Mouse (Mus musculus): ENCODE results near the gene Gm10300.

The Gm10300 gene

DNA sequence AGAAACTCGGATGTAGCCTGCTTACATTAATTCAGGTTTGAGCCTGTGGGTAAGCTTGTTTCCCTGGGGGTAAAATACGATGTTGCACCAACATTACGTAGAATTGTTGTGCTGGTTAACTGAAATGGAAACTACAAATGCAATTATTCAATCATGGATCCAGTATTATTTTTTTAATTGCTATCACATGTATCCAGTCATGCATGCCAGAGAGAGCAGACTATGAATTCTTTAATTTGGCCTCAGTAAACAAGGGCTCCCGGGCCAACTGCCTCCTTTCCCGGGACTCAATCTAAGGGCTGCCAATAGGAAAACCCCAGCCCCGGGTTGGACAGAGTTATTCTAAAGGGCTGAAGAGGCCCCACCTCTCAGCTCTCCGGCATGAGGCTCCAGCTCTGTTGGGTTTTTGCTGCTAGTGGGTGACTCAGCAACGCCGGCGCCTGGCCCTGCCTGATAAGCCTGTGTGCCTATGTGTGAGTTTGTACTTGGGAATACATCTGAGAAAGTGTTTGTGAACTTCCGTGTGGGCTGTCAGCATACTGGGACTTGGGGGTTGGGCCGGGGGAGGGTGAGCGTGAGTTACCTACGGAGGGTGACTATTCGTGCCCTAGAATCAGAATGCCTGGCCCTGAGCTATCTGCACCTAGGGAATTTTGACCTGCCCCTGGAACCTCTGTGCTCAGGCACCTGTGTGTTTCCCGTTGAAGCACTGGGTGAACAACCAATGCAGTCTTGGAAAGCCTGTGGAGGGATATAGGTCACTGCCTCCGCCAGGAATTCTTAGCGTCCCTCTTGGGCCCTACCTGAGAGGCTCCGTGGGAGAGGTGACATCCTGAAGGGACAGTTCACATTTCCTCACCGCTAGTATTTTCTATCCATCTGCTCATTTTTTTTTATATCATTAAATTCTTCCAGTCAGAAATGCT lies 2.2 kb downstream of the Gm10300 start:
- CTCF ChIA-PET = interaction anchor here (0.6 to 1.5 kb wide), 4 partner anchors 43 to 197 kb away, joined by 3 to 15 read pairs (median 4); no protein-coding TSS in a partner anchor

DNA sequence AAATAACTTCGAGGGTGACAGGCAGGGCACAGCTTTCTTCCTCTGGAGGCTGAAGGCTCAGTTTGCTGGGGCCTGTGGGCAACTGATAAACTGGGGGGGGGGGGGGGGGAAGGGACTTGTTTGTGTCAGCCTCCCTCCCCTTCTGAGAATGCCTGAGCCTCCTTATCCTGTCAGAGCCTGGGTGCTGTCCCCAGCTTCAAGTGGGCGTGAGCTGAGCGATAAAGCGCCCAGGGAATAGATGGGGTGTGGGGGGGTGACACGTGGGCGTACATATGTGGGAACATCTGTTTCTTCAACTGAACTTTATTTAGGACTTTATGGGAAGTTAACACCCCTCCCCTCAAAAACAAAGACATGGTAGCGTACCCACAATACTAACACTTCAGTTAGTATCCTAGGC lies 2.9 kb downstream of the Gm10300 start:
- CTCF ChIA-PET = interaction anchor here (0.6 to 1.5 kb wide), 5 partner anchors 44 to 197 kb away, joined by 3 to 15 read pairs (median 4); no protein-coding TSS in a partner anchor

GRCm38 (mm10) chr4:132078296-132078714 lies 3.8 kb downstream of the Gm10300 start:
- CTCF ChIA-PET = interaction anchor here (1.0 kb wide), 1 partner anchor 161 kb away, joined by 3 read pairs; no protein-coding TSS in a partner anchor

DNA sequence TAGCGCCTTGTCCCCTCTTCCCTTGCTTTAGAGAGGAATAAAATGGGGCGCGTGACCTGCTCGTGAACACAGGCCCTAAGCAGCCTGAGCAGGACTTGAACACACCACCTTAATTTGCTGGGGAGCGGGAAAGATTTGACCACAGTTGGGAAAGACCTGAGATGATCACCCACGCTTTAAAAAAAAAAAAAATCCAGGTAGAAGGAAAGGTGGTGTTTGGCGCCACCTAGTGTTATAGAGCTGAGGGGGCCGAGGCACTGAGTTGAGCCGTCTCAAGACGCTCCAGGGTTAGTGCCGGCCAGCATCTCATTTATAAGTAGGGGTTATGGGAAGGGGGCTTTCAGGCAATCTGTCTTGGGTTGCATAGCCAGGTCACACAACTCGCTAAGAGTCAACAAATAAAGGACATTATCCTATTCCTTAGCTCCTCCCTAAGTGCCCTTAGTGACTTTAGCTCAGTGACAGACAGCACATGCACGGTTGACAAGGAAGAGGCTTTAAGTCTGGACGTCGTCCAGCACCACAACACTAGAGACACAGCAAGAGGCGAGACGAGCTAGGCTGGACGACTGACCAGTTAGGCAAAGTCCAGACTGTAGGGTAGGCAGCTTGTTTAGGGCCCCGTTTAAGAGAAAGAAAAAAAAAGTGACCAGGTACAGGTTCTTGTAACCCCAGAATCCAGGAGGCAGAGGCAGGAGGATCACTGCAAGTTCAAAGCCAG lies 5.2 kb downstream of the Gm10300 start:
- CTCF ChIA-PET = interaction anchor here (0.6 to 1.2 kb wide), 5 partner anchors 8 to 102 kb away, joined by 3 to 11 read pairs (median 4); no protein-coding TSS in a partner anchor

DNA sequence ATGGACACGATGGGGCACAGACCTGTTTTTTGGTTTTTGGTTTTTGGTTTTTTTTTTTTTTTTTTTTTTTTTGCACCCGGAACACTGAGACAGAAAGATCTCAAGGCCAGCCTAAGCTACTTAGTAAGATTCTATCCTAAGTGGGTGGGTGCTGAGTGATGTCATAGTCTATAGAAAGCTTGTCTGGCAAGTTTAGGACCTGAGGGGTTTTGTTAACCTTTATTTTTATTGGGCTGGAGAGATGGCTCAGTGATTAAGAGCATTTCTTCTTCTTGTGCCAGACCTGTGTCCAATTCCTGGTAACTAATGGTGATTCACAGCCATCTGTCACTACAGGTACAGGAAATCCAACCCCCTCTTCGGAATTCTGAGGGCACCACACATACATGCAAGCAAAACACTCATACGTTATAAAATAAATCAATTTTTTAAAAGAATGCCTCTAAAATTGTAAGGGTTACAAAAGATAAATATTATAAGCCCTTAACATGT lies 6.0 kb downstream of the Gm10300 start:
- CTCF ChIA-PET = interaction anchor here (0.6 to 1.2 kb wide), 4 partner anchors 9 to 215 kb away, joined by 3 to 11 read pairs (median 4); no protein-coding TSS in a partner anchor

DNA sequence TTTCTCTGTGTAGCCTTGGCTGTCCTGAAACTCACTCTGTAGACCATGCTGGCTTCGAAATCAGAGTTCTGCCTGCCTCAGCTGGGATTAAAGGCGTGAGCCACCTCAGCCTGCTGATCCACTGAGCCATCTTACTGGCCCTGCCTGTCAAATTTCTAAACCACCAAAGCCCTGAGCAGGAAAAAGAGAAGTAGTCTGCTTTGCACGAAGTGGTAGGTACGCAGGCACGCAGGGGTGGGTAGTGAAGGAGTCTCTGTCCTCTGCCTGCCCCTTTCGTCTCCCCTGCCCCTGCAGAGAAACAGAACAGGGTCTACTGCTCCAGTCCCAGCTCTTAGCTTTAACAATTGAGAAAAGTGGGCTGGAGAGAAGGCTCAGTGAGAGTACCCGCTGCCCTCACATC lies 10.6 kb downstream of the Gm10300 start:
- CTCF ChIA-PET = interaction anchor here (0.6 kb wide), 1 partner anchor 579 kb away, joined by 4 read pairs; no protein-coding TSS in a partner anchor

DNA sequence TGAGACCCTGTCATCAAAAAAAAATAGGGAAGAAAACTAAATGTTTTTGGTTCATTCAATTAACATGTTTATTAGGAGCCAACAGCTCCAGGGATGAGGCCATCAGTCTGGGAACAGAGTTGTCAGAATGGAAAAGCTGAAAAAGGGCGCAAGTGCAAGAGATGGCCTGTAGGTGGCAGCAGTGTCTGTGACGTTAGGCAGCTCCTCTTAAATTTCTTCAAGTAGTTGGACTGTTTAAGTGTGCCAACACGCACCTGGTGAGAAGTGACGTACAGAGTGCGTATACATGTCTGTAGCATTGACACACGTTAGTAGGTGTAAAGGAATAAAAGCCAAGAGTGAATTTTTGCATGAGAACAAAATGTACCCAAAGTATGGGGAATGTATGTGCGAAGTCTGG lies 14.4 kb downstream of the Gm10300 start:
- CTCF ChIA-PET = interaction anchor here (0.5 to 1.6 kb wide), 4 partner anchors 64 to 425 kb away, joined by 3 to 8 read pairs (median 4); no protein-coding TSS in a partner anchor

DNA sequence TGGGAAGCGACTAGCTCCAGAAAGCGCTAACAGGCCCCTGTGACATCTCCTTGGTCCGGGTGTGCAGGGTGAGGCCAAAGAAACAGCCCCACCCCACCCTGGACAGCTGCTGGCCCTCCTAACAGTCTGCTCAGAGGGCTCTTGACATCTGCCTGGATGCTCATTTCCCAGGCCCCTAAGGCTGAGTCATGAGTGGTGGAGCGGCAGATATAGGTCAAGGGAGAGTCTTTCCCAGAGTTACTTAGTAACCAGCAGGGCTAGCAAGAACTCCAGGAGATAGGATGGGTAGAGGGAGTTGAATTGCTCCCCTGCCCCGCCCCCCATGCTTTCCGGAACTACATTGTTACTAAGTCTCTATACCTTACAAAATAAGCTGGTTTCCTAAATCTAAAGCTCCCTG lies 18.6 kb downstream of the Gm10300 start:
- CTCF ChIA-PET = no interaction called here

- CTCF ChIA-PET = no interaction called here
These were observed 19.4 kb downstream of the Gm10300 start for GRCm38 (mm10) chr4:132093928-132094327.

GRCm38 (mm10) chr4:132095043-132095442 lies 20.5 kb downstream of the Gm10300 start:
- CTCF ChIA-PET = interaction anchor here (0.5 to 0.7 kb wide), 2 partner anchors 172 to 175 kb away, joined by 3 read pairs; no protein-coding TSS in a partner anchor

- CTCF ChIA-PET = no interaction called here
These were observed 25.1 kb downstream of the Gm10300 start for GRCm38 (mm10) chr4:132099548-132099947.

GRCm38 (mm10) chr4:132101152-132101551 lies 26.7 kb downstream of the Gm10300 start:
- CTCF ChIA-PET = interaction anchor here (0.5 kb wide), 1 partner anchor 149 kb away, joined by 6 read pairs; no protein-coding TSS in a partner anchor

DNA sequence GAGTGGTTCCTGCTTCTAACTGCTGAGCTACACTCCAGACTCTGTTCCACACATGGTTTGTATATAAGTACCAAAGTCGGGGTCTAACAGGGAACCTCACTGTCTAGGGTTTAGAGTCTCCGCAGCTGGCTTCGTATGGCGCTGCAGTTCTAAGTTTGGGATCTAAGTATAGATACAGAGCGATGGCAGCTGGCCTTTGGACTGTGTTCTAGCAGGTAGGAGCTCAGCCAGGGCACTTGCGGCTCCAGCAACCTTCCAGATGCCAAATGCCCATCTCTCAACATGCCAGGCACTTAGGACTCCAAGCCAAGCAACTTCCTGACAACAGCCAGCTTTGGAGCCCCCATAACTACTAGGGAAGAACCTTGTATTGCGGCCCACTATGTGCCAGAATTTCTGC lies 33.7 kb downstream of the Gm10300 start:
- CTCF ChIA-PET = interaction anchor here (0.6 kb wide), 1 partner anchor 256 kb away, joined by 3 read pairs; no protein-coding TSS in a partner anchor

GRCm38 (mm10) chr4:132111227-132111626 lies 36.7 kb downstream of the Gm10300 start:
- CTCF ChIA-PET = no interaction called here

DNA sequence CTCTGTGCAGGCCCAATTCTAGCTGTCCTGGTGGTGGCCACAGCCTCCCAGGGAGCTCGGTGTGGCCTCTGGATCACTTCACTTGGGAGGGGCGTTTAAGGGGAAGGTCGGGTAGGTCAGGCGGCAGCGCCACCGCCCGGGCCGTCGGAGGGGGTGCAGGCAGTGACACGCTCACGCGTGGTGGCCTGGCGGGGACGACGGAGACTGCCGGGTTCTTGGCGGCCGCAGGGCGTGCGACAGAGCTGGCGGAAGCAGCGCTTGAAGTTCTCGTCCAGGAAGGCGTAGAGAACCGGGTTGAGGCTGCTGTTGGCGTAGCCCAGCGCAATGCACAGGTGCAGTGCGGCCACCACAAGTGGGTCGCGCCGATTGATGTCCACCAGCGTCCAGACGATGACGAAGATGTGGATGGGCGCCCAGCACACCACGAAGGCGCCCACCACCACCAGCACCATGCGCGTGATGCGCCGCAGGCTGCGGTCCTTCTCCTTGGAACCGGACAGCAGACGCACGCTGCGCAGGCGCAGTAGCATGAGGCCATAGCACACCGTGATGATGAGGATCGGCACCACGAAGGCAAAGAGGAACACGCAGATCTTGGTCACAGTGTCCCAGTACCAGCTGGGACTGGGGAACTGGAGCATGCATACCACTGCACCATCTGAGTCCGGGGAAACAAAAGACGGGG lies 39.1 kb downstream of the Gm10300 start:
- CTCF ChIA-PET = no interaction called here

DNA sequence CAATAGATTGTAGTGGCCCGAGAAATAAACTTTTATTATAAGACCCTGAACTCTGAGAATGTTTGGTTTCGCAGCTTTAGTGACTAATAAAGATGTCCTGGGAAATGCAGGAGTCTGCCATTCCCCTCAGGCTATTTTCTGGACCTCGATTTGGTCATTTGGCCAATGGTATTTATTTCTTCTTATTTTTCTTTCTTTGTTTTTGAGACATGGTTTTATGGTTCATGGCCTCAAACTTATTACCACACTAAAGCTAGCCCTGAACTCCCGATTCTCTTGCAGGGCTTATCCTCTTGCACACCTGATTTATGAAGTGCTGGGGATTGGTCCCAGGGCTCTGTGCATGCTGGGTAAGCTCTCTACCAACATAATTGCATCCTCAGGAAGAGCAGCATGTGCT lies 41.8 kb downstream of the Gm10300 start:
- CTCF ChIA-PET = no interaction called here

DNA sequence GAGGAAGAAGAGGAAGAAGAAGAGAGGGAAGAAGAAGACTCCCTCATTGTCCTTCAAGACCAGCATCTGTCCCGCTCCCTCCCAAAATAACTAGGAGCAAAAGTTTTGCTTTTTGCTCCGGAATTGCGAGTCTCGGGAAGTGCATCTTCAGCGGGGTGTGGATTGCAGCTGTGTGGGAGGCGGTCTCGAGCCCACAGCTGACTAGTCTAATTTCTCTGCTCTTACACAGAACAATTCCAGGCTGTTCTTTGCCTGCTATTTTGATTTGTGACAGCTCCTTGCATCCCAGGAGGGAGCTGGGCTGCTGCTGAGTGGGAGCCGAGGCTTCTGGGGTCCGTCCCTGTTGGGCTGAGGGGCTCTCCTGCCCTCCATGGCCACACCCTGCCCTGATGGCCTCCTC lies 45.1 kb downstream of the Gm10300 start:
- CTCF ChIA-PET = no interaction called here

DNA sequence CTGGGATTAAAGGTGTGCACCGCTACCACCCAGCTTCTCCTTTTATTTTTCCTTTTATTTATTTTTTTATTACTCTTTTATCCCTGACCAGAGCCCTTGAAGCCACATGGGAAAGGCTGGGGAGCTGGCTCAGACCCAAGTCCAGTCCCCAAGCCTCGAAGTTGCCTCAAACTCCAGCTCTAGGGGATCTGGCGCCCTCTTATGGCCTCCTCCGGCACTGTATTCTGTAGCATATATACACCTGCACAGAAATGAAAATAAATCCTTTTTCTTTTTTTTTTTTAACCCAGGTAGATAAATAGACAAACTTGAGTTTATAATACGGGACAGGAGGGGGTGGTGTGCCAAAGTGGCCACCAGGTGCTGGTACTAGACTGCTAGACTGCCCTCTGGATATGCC lies 47.2 kb downstream of the Gm10300 start:
- CTCF ChIA-PET = no interaction called here

DNA sequence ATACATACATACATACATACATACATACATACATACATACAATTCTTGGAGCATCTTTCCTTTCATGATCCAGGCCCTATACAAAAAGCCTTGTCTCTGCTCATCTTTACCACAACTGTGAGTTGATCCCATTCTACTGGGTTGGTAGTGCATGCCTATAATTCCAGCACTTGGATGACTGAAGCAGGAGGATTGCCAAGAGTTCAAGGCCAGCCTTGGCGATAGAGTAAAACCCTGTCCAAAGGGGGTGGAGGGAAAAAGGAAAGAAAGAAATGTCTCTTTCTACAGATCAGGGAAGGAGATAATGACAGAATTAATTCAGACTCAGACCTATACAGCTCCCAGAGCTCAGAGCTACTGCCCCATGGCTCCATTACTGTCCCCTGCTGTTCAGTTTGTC lies 48.7 kb downstream of the Gm10300 start:
- CTCF ChIA-PET = no interaction called here
